Mouse (Mus musculus): Measurements from ENCODE around the gene Stk38l. TPM values are rescaled to one million over a fixed set of nuclear protein-coding genes. Genes with fewer than 3 reads are reported as not detected.

Gene Stk38l
- total RNA-seq (2021), result 1 to 10 TPM; 8.3 to 9.5 TPM
- long read RNA-seq, experiment 1, full-length matches to known transcripts, result 6 of 8 reads
- long read RNA-seq, experiment 1, partial matches to known transcripts, result 1 of 8 reads
- long read RNA-seq, experiment 1, other reads (novel, unspliced or antisense), result 1 of 8 reads
- long read RNA-seq, experiment 2, full-length matches to known transcripts, result 7 of 13 reads
- long read RNA-seq, experiment 2, partial matches to known transcripts, result 0 of 13 reads
- long read RNA-seq, experiment 2, other reads (novel, unspliced or antisense), result 6 of 13 reads

GRCm38 (mm10) chr6:146724581-146725383 lies at the start of gene Stk38l:
Stk38l (plus strand) TSS chr6:146724995.
- peak; percentile 94 for DNase-seq

GRCm38 (mm10) chr6:146676904-146677303 lies 47.9 kb upstream of the Stk38l start:
- no peak for DNase-seq

- DNase-seq, result no peak
Measured at GRCm38 (mm10) chr6:146678136-146679070, 46.4 kb upstream of the Stk38l start.

GRCm38 (mm10) chr6:146683881-146684280 lies 40.9 kb upstream of the Stk38l start:
- no peak for DNase-seq

DNA sequence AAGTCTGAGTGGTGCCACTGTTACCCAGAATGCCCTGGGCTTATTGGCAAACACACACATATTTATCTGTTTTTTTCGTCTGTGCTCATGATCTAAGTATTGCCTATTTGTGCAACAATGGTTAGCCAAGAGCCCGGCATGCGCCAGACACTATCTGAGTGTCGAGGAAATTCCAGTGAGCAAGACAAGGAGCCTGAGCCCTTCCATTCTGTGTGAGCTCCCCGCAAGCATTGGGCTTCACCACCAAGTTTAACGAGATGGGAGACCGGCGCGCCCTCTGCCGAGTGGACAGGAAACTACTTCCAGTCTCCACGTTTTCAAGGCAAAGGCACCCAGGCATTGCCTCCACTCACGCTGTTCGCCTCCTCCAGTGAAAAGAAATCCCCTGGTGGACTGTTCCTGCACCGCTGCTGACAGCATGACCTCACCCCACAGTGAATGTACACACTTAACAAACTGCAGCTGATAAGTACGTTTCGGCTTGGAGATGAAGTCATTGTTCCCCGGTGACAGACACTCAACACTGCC lies 39.0 kb upstream of the Stk38l start:
- DNase-seq, result peak; percentile 33

DNA sequence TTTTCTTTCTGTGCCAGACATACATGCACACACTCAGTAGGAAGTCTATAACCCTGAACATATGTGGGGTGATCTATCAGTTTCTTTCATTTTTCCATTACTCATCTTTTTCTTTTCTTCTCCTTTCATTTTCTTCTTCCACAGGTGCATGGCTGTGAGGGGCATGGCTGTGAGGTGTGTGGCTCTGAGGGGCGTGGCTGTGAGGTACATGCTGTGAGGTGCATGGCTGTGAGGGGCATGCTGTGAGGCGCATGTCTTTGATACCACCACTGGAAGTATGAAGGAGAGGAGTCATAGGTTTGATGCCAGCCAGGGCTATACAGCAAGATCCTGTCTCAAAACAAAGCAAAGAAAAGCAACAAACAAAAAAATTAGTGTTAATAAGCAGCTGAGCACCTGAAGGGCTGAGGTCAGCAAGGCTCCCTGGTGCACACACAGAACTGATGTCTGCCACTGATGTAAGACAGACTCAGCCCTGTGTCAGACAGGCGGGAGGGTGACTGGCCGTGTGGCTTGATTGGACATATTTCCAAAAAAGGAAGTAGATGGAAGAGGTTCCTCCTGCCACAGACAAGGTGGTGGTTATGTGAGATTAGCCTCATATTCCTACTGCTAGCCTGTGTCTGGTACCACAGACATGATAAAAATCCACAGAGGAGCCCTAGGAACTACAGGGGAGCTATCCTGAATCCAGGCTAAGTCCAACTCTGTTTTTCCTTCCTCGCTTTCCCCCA lies 38.2 kb upstream of the Stk38l start:
- no peak for DNase-seq

DNA sequence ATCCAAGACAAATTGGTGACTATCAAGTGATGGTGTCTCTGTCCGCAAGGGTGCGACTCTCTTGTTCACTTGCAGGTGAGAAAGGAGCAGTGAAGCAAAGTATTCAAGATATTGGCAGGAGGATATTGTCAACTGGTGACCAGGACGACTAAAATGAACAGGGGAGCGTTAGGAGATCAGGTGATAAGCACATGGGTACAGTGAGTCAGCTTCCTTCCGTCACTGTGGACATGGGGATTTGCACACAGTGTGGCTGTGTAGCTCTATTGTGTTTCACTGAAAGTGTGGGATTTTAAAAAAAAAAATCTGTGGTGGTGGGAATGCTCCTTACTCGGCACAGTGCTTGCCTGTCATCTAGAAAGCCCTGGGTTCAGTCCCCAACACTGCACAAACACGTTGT lies 36.8 kb upstream of the Stk38l start:
- no peak for DNase-seq

DNA sequence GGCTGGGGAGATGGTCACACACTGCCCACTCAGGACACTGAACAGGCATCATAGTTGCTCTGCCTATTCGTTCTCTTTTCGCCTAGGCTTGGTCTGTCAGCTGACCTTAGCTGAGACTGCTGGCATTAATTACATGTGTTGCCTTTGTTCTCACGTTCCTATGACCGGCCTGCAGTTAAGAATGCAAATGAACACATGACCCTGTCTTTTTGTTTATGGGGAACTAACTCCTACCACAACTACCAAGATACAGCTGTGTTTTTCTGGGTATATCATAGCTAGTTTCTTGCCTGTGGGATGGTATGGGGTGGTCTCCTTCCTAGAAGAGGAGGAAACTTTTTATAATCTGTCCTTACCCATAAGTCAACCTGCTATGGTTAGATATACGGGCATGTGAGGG lies 35.9 kb upstream of the Stk38l start:
- no peak for DNase-seq

DNA sequence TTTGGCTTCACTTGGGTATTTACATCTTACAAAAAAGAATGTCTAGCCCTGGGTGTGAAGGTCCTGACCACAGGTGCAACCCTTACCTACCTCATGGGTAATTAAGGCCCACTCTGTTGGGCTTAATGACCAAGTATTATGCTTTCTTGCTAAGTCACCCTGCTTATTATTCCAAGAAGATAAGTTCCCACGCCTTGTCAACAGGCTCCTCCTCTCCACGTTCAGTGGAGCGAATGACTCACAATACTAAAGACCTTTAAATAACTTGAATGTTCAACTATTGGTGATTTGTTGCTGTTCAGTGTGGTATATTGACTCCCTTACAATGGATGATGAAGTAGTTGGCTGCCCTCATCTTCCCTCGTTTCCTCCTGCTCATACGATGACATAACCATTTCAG lies 27.0 kb upstream of the Stk38l start:
- no peak for DNase-seq

GRCm38 (mm10) chr6:146698376-146698775 lies 26.4 kb upstream of the Stk38l start:
- DNase-seq, result no peak

DNA sequence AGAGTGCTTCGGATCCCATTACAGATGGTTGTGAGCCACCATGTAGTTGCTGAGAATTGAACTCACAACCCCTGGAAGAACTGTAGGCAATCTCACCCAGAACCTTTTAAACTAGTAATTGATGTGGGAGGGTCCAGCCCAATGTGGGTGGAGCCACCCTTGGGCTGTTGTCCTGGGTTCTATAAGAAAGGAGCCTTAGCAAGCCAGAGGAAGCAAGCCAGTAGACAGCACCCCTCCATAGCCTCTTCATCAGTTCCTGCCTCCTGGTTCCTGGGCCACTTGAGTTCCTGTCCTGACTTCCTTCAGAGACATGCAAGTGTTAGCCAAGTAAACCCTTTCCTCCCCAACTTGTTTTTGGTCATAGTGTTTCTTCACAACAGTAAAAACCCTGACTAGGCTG lies 24.3 kb upstream of the Stk38l start:
- DNase-seq, result no peak

DNA sequence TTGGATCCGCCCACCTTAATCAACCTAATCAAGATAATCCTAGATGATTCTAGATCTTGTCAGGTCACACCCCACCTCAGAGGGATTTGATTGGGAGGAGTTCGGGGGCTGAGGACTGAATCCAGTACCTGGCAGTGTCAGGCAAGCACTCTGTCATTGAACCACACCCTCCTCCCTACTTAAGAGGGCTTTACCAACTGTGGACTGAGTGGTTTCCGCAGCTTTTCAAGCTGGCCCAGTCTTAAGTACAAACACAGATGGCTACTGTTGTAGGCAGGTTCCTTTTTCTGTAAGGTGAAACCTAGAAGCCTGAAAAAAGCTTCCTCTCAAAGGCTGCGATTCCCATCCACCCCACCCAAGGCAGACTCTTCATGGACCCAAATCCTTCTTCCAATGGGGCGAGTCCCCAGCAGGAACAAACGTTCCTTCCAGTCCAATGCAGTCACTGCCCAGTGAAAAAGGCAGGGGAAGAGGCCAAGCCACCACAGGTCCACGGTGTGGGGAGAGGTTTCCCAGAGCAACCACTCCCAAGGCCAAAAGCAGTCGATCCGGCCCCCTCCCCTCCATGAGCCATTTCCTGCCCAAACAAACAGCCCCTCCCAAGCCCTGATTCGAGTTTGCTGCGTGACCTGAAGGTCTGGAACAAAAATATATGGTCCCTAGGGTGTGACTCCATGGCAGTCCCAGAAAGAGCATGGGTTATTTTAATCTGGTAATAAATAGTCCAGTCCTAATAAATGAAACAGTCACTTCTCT lies 22.5 kb upstream of the Stk38l start:
- DNase-seq, result peak; percentile 18

DNA sequence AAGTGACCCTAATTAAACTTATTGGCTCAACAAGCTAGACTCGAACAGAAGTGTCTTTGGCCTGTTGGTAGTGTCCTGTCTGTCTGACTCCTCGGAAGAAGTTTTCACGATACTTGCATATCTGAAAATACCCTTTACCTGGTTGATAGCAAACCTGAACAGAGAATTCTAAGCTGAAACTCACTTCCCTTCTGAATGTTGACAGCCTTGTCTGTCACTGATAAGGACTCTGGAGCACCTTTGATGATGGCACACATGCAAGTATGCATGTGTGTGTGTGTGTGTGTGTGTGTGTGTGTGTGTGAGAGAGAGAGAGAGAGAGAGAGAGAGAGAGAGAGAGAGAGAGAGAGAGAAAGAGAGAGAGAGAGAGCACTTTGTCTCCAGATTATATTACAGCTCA lies 21.4 kb upstream of the Stk38l start:
- no peak for DNase-seq

- DNase-seq, result no peak
Measured at GRCm38 (mm10) chr6:146705631-146706030, 19.2 kb upstream of the Stk38l start.

DNA sequence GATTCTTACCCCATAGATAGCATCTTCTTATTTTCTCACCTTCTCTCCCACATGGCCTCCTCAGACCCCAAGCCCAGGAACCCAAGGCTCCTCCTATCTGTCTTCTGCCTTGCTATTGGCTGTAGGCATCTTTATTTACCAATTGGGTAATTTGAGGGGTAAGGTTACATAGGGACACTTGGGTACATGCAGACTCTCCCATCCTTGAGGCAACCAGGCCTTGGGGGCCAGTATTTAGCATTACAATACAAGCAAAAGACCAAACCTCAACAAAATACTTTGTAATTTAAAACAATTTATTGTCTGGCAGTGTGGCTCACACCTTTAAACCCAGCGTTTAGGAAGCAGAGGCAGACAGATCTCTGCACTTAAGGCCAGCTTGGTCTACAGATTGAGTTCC lies 5.2 kb upstream of the Stk38l start:
- DNase-seq, result no peak

- DNase-seq, result no peak
Measured at GRCm38 (mm10) chr6:146723805-146724204, 990 bp upstream of the Stk38l start.

DNA sequence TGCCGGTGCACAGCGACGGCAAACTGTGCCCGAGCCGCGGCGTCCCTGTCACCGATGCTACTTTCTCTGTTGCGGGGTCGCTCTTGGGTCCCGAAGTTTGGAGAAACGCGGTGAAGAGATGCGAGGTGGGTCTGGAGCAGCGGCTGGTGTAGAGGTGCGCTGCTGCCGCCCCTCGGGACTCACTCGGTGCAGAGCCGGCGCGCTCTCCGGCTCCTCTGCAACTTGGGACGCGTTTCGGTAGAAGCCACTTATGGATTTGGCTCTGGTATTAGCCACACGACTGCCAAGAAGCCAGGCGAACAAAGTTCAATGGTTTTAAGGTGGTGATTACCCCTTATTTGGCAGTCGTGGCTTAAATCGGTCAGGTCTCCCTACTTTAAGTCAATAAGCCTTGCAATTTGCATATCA lies 593 bp downstream of the Stk38l start:
- DNase-seq, result no peak

DNA sequence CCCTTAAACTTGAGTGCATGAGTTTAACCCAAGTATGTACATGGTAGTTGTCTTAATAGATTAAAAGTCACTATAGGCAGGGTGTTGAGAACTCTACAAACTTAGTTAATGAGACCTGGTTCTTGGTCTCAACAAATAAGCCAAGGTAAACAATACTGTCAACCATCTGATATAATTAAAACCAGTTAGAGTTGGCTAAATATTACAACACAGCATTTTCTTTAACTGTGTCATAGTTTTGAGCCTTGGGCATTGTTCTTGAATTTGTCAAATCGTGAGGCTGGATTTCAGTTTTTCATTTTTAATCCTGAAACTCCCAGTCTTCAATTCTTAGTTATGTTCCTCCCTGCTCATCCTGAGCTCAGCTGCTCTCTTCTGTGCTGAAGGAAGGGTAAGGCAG lies 6.2 kb downstream of the Stk38l start:
- DNase-seq, result no peak

- no peak for DNase-seq
Measured at GRCm38 (mm10) chr6:146731692-146732091, 6.9 kb downstream of the Stk38l start.

DNA sequence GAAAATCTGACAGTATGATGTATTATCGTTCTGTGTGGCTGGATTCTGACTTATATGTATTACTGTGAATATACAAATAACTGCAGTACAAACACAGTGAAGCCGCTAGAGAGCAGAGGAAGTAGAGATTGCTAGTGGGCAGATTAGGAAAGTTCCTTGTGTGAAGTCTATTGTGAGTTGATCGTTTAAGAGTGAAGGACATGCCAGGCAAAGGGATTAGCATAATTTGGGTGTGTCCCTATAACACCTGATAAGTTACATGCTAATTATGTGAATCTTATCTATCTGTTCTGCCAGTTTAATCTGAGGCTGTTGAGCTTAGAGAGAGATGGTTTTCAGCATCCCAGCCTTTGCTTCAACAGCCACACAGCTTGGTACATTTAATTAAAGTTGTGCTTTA lies 7.4 kb downstream of the Stk38l start:
- DNase-seq, result no peak

DNA sequence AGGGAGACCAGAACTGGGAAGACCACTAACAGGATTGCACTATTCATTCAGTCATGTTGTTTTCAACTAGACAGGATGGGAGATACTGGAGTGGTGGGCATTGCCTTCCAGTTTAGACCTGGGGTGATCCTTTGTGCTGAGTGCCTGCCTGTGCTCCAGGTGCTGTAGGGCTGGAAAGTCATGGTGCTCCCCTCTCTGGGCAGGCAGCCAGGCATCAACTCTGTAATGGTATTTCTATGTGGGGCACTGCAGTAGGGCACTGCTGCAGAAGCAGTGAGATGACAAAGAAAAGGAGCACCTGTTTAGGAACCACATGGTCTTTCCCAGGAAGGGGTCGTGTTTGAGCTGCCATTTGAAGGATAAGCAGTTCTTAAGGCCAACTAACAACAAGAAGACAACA lies 7.9 kb downstream of the Stk38l start:
- no peak for DNase-seq
